Mouse (Mus musculus): ENCODE measurements at regions not wholly inside any gene's neighbourhood (a gene's known extent, or its start where the extent isn't known, plus 50 kb on each side); places are given as distances from the start of the nearest gene placed in this dataset.

DNA sequence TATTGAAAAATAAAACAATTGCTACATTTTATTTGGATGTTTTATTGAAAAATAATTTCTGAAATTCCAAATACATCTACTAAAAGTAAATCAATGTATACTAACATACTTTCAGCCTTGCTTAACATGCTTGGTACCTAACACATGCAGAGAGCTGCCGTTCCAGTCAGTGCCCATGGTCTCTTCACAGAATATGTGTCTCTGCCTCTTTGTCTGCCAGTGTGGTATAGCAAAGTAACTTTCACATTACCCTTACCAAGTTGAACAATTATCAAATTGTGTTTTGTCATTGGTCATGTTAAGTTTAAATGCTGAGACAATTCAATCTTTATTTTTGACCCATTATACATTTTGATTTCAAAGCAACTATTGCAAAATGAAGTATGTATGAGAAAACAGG is 1159.2 kb upstream of the Foxg1 start:
- TF ChIP-seq CTCF (IDR thresholded peaks at IDR 0.05; ENCODE audit: borderline replicate concordance, extremely low read depth, insufficient read depth, insufficient read length) (no peak), POLR2A (IDR thresholded peaks at IDR 0.05; ENCODE audit: borderline replicate concordance, extremely low read depth, insufficient read depth, insufficient read length, poor library complexity, severe bottlenecking) (no peak)
- DNase-seq (ENCODE audit: low read depth): peak; percentile 52

GRCm38 (mm10) chr12:48221976-48222800 is 1160.3 kb upstream of the Foxg1 start:
- no peak for TF ChIP-seq POLR2A (IDR thresholded peaks at IDR 0.05; ENCODE audit: borderline replicate concordance, extremely low read depth, insufficient read depth, insufficient read length, poor library complexity, severe bottlenecking)
- peak; percentile 97 for DNase-seq (ENCODE audit: low read depth)

DNA sequence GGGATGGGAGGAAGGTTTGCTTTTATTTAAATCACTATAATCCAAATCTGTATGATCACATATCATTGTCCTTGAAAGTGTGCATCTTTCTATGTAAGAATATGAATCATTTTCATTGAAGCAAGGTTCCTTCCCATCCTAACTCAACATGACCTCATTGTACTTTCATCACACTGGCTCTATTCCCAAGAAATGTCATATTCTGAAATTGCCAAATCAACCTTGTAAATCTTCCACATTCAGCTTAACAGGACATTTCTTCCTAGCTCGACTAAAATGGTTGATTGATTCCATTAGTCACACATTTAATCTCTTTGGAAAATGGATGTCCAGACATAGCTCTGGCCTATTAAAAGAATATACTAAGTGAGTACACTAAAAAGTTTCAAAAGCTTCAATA is 1200.6 kb upstream of the Foxg1 start:
- DNase-seq (ENCODE audit: low read depth): peak; percentile 13
- TF ChIP-seq CTCF (IDR thresholded peaks at IDR 0.05; ENCODE audit: borderline replicate concordance, extremely low read depth, insufficient read depth, insufficient read length) (no peak), POLR2A (IDR thresholded peaks at IDR 0.05; ENCODE audit: borderline replicate concordance, extremely low read depth, insufficient read depth, insufficient read length, poor library complexity, severe bottlenecking) (no peak)

GRCm38 (mm10) chr12:48173926-48174601 is 1208.4 kb upstream of the Foxg1 start:
- no peak for TF ChIP-seq POLR2A (IDR thresholded peaks at IDR 0.05; ENCODE audit: borderline replicate concordance, extremely low read depth, insufficient read depth, insufficient read length, poor library complexity, severe bottlenecking)
- no peak for TF ChIP-seq CTCF (IDR thresholded peaks at IDR 0.05; ENCODE audit: borderline replicate concordance, extremely low read depth, insufficient read depth, insufficient read length)
- DNase-seq (ENCODE audit: low read depth): no peak

DNA sequence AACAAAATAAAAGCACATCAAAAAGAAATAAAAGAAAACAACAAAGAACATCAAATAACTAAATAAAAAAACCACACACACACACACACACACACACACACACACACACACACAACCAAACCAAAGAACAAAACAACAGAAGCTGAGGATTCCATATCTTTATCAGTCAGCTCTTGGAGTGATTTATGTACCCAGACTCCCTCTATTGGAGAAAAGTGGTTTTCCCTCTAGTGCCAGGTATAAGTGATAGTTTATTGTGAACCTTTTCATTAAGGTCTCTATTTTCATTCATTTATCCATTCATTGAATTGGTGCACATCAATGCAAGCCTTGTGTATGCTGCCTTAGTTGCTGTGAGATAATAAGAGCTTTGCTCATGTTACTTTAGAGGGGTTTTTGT is 1236.3 kb upstream of the Foxg1 start:
- peak; percentile 67 for DNase-seq (ENCODE audit: low read depth)
- TF ChIP-seq CTCF (IDR thresholded peaks at IDR 0.05; ENCODE audit: borderline replicate concordance, extremely low read depth, insufficient read depth, insufficient read length): no peak
- TF ChIP-seq POLR2A (IDR thresholded peaks at IDR 0.05; ENCODE audit: borderline replicate concordance, extremely low read depth, insufficient read depth, insufficient read length, poor library complexity, severe bottlenecking): no peak

GRCm38 (mm10) chr12:48122996-48123395 is 1259.5 kb upstream of the Foxg1 start:
- TF ChIP-seq POLR2A (IDR thresholded peaks at IDR 0.05; ENCODE audit: borderline replicate concordance, extremely low read depth, insufficient read depth, insufficient read length, poor library complexity, severe bottlenecking) (no peak), CTCF (IDR thresholded peaks at IDR 0.05; ENCODE audit: borderline replicate concordance, extremely low read depth, insufficient read depth, insufficient read length) (no peak)
- DNase-seq (ENCODE audit: low read depth): no peak

- TF ChIP-seq CTCF (IDR thresholded peaks at IDR 0.05; ENCODE audit: borderline replicate concordance, extremely low read depth, insufficient read depth, insufficient read length): no peak
- TF ChIP-seq POLR2A (IDR thresholded peaks at IDR 0.05; ENCODE audit: borderline replicate concordance, extremely low read depth, insufficient read depth, insufficient read length, poor library complexity, severe bottlenecking): no peak
- DNase-seq (ENCODE audit: low read depth): peak; percentile 82
Observed at GRCm38 (mm10) chr12:48099727-48100126, 1281.0 kb upstream of the Nova1 start.

DNA sequence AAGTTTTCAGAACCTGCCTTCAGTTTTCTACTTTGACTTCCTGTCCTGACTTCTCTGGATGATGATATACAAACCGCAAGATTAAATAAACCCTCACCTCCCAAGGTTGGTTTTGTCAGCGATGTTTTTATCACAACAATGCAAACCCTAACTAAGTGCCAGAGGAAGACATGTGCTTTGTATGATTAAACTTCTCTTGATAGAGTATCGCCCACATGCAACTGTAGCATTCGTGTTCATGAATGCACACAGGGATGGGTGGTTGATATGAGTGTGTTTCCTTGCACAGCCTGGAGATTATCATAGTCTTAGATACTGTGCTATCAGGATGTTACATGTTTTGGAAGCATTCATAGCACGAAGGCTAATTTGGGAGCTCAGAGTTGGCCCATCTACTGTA is 1268.3 kb upstream of the Nova1 start:
- no peak for DNase-seq (ENCODE audit: low read depth)
- TF ChIP-seq POLR2A (IDR thresholded peaks at IDR 0.05; ENCODE audit: borderline replicate concordance, extremely low read depth, insufficient read depth, insufficient read length, poor library complexity, severe bottlenecking) (no peak), CTCF (IDR thresholded peaks at IDR 0.05; ENCODE audit: borderline replicate concordance, extremely low read depth, insufficient read depth, insufficient read length) (no peak)

DNA sequence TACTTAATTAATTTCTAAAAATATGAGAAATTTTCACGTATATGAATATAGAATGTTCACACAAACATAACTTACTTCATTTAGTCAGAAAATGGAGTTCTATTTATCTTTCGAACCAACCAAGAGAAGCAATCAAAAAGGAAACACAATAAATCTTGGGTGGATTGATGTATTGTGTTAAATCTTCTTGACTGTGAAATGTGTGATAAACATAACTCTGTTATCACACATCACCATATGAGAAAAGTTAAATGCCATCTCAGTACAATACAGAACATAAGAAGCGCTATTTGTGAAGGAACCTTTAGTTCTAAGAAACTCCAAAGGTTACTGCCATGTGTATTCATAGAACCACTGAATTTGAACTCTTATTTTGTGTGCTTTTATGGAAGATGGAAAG is 1264.6 kb upstream of the Nova1 start:
- DNase-seq (ENCODE audit: low read depth): no peak
- TF ChIP-seq CTCF (IDR thresholded peaks at IDR 0.05; ENCODE audit: borderline replicate concordance, extremely low read depth, insufficient read depth, insufficient read length): no peak
- TF ChIP-seq POLR2A (IDR thresholded peaks at IDR 0.05; ENCODE audit: borderline replicate concordance, extremely low read depth, insufficient read depth, insufficient read length, poor library complexity, severe bottlenecking): no peak

DNA sequence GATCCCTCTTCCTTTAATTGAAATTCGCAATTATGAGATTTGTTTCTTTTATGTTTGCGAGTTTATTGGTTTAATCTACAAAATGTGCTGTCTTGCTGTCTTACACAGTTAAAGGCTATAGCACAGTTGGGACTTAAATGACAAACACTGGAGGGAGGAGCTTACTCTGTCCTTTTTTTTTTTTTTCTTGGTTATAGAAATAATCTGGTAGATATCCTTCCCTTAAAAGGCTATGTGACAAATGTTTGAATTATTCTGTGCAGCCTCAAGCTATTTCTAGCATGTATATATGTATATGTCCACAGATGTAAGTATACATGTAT is 1243.9 kb upstream of the Nova1 start:
- no peak for DNase-seq (ENCODE audit: low read depth)
- TF ChIP-seq CTCF (IDR thresholded peaks at IDR 0.05; ENCODE audit: borderline replicate concordance, extremely low read depth, insufficient read depth, insufficient read length) (no peak), POLR2A (IDR thresholded peaks at IDR 0.05; ENCODE audit: borderline replicate concordance, extremely low read depth, insufficient read depth, insufficient read length, poor library complexity, severe bottlenecking) (no peak)

DNA sequence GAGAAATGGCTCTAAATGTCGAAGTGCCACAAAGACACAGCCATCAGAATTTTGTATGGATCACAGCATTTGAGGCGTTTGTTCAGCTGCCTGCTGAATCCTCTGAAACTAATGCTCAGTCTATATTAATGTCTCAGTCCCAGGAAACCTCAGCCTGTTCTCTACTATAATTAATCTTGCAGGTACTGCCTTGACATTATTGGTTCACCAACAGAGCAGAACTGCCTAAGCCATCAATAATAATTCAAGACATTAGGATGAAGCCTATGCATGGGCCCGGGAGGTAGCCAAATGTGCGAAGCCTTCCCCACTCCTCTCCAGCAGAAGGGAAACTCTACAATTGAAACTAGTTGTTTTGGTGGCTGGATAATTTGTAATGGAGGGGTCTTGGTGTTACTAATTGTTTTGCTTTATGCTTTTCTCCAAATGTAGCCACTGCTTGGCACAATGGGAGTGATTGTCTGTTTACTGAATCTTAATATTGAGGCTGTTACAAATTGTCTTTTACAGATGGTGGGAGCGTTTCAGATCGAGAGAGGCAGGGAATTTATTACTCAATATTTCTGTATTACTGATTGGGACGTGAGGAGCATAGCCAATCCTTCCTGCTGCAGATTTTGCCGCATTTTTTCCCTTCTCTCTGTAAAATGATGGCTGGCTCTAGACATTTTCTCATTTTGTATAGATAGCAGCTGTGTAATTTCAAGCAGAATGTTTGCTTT is 1243.3 kb upstream of the Nova1 start:
- TF ChIP-seq CTCF (IDR thresholded peaks at IDR 0.05; ENCODE audit: borderline replicate concordance, extremely low read depth, insufficient read depth, insufficient read length) (no peak), POLR2A (IDR thresholded peaks at IDR 0.05; ENCODE audit: borderline replicate concordance, extremely low read depth, insufficient read depth, insufficient read length, poor library complexity, severe bottlenecking) (no peak)
- peak; percentile 55 for DNase-seq (ENCODE audit: low read depth)
